Mouse (Mus musculus): Measurements from ENCODE around the gene Nfkbid. TPM values are rescaled to one million over a fixed set of nuclear protein-coding genes. Genes with fewer than 3 reads are reported as not detected.
A peak's percentile ranks its signal among the peaks of the same experiment; 100 is the strongest.

Nfkbid gene
- polyA plus RNA-seq, 1 experiment from 2014 or later, result 0.96 TPM

DNA sequence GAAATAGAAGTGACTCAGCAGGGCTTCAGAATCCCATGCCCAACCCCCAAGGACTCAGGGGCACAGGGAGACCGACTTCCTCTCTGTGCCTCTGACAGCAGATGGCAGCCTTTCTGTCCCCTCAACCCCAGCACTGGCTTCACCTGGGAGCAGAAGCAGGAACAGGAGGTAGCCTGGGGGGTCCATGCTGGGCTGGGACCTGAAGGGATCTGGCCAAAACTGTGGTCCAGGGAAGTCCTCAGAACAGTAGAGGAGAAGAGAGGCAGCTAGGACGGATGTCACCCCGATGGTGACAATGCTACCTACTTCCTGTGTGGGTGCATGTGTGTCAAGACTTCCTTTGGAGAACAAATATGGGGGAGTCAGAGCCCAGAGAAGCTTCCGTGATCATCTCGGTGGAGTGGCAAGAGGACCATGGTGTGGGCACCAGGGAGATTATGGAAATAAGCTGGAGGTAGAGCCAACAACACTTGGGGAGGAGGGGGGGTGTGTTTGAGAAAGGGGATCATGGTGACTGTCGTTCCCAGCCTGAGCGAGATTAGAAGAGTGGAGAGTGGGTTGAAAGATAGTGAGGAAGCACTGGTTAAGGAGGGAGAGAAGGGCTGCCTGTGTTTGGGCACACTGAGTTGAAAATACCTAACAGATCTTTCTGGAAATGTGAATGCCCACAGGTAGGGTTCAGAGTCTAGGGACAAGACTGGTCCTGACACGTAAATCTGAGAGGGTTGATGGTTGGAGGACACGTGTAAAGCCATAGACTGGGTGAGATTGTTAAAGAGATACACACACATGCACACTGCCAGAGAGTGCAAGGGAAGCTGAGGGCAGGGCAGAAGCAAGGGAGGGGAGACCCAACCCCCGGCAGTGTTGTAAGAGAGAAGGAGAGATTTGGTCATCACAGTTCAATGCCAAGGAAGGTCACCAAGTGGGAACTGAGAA is 1.7 kb upstream of the Nfkbid start, which contains the start of gene Hcst:
Hcst (minus strand) TSS at position 294 of the 939 bp plus-strand sequence.
- no peak for DNase-seq (ENCODE audit: low spot score)
- no peak within 1 kb of the TSS for H3K27ac ChIP-seq (replicated peaks; ENCODE audit: low read depth, low read length)
- no peak for ATAC-seq (ENCODE audit: insufficient number of reproducible peaks, low FRiP score, low TSS enrichment, low read depth)
- H3K9me3 ChIP-seq (ENCODE audit: control insufficient read depth, low read length), result no peaks in the 10 kb centered on the region
- no peak within 1 kb of the TSS for H3K4me2 ChIP-seq (ENCODE audit: low read depth, severe bottlenecking)
- no peaks in the 10 kb centered on the region; the same call in 1 of the 2 replicates for H3K4me1 ChIP-seq (ENCODE audit: control insufficient read depth, insufficient read depth, low read length)
- no peak within 1 kb of the TSS for H3K4me3 ChIP-seq (ENCODE audit: low read depth, low read length)
- no peak within 1 kb of the TSS for H3K9ac ChIP-seq (ENCODE audit: low read length)
- peaks cover 20% of the 10 kb centered on the region for H3K27me3 ChIP-seq (ENCODE audit: control insufficient read depth, insufficient read depth, low read length)
- 78% methylated on average over 10 of the region's 10 CpGs for WGBS
- H3K36me3 ChIP-seq (ENCODE audit: control insufficient read depth, insufficient read depth, low read length), result no peaks in the 10 kb centered on the region

DNA sequence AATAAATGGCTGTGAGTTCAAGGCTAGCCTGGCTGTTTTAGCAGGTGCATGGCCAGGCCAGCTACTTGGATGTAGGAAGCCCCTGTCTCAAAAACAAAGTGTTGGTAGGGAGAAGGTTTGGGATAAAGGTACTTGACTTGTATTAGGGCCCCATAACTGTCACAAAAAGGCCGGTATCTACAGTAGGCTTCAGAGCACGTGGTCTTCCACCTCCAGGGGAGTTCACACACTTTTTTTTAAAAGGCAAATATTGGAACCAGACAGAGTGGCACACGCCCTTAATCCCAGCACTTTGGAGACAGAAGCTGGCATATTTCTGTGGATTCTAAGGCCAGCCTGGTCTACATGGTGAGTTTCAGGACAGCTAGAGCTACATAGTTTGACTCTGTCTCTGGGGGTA is 859 bp upstream of the Nfkbid start:
- no peak overlapping the region for H3K4me2 ChIP-seq (ENCODE audit: low read depth, severe bottlenecking)
- no peak for DNase-seq (ENCODE audit: low spot score)
- no peak overlapping the region for H3K4me3 ChIP-seq (ENCODE audit: low read depth, low read length)
- no peak for ATAC-seq (ENCODE audit: insufficient number of reproducible peaks, low FRiP score, low TSS enrichment, low read depth)
- no peaks in the 10 kb centered on the region for H3K9me3 ChIP-seq (ENCODE audit: control insufficient read depth, low read length)
- H3K36me3 ChIP-seq (ENCODE audit: control insufficient read depth, insufficient read depth, low read length), result no peaks in the 10 kb centered on the region
- WGBS, result 83% methylated on average over 3 of the region's 3 CpGs
- H3K27ac ChIP-seq (replicated peaks; ENCODE audit: low read depth, low read length), result no peak overlapping the region
- no peak overlapping the region for H3K9ac ChIP-seq (ENCODE audit: low read length)
- no peaks in the 10 kb centered on the region; the same call in 1 of the 2 replicates for H3K4me1 ChIP-seq (ENCODE audit: control insufficient read depth, insufficient read depth, low read length)
- peaks cover 20% of the 10 kb centered on the region for H3K27me3 ChIP-seq (ENCODE audit: control insufficient read depth, insufficient read depth, low read length)

DNA sequence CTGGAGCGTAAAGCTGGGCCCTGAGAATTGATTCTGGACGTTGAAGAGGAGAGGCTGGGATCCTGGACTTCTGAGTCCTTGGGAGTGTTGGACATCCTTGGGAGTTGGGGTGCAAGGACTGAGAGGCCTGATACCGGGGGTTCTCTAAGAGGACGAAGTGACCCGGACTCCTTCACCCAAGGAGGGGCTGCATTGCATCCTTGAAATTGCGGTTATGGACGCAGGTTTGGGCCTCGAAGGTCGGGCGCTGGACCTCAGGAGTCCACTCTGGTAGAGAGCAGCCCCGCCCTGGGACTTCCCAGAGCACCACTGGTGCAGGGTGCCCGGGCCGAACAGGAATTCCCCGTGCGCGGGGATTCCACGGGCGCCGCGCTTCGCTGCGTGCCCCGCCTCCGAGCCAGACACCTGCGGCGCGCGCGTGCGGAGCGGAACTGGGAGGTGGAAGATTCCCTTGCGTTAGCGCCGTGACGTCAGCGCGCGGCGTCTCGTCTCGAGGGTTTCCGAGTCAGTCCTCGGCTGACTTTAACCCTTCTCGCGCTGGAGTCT is 431 bp downstream of the Nfkbid start:
- Histone ChIP-seq H3K4me3 (ENCODE audit: low read depth, low read length) (peak overlapping the region; percentile 46), H3K9me3 (ENCODE audit: control insufficient read depth, low read length) (no peaks in the 10 kb centered on the region), H3K27me3 (ENCODE audit: control insufficient read depth, insufficient read depth, low read length) (peaks cover 20% of the 10 kb centered on the region), H3K27ac (replicated peaks; ENCODE audit: low read depth, low read length) (no peak overlapping the region; the same call in 1 of the 2 replicates), H3K4me1 (ENCODE audit: control insufficient read depth, insufficient read depth, low read length) (no peaks in the 10 kb centered on the region; the same call in 1 of the 2 replicates), H3K9ac (ENCODE audit: low read length) (peak overlapping the region; percentile 55), H3K4me2 (ENCODE audit: low read depth, severe bottlenecking) (peak overlapping the region; percentile 96), H3K36me3 (ENCODE audit: control insufficient read depth, insufficient read depth, low read length) (no peaks in the 10 kb centered on the region)
- WGBS, result under 1% methylated on average over 45 of the region's 45 CpGs
- peak; percentile 86 for DNase-seq (ENCODE audit: low spot score)
- ATAC-seq (ENCODE audit: insufficient number of reproducible peaks, low FRiP score, low TSS enrichment, low read depth), result peak; percentile 71

DNA sequence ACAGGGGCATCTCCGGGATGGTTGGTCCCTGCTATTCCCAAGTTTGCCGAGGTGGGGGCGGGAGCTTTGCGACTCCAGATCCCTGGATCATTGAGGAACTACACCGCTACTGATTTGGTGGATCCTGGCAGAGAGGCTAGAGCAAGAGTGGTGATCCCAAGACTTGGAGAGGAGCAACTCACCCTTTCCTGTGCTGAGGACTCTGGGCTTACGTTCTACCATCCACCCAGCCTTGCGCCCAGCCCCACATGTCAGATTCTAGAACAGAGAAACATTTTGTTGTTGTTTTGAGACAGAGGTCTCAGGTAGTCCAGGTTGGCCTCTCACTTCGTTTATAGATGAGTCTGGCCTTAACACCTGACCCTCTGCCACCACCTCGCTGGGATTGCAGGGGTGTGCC is 1.0 kb downstream of the Nfkbid start:
- H3K4me1 ChIP-seq (ENCODE audit: control insufficient read depth, insufficient read depth, low read length), result no peaks in the 10 kb centered on the region; the same call in 1 of the 2 replicates
- DNase-seq (ENCODE audit: low spot score) (no peak), ATAC-seq (ENCODE audit: insufficient number of reproducible peaks, low FRiP score, low TSS enrichment, low read depth) (no peak)
- peak overlapping the region; percentile 46 for H3K4me3 ChIP-seq (ENCODE audit: low read depth, low read length)
- H3K4me2 ChIP-seq (ENCODE audit: low read depth, severe bottlenecking), result peak overlapping the region; percentile 96
- 16% methylated on average over 9 of the region's 9 CpGs for WGBS
- peak overlapping the region; percentile 55; the same call in 1 of the 2 replicates for H3K9ac ChIP-seq (ENCODE audit: low read length)
- no peaks in the 10 kb centered on the region for H3K9me3 ChIP-seq (ENCODE audit: control insufficient read depth, low read length)
- H3K27ac ChIP-seq (replicated peaks; ENCODE audit: low read depth, low read length), result no peak overlapping the region
- H3K36me3 ChIP-seq (ENCODE audit: control insufficient read depth, insufficient read depth, low read length), result no peaks in the 10 kb centered on the region
- peaks cover 20% of the 10 kb centered on the region for H3K27me3 ChIP-seq (ENCODE audit: control insufficient read depth, insufficient read depth, low read length)

DNA sequence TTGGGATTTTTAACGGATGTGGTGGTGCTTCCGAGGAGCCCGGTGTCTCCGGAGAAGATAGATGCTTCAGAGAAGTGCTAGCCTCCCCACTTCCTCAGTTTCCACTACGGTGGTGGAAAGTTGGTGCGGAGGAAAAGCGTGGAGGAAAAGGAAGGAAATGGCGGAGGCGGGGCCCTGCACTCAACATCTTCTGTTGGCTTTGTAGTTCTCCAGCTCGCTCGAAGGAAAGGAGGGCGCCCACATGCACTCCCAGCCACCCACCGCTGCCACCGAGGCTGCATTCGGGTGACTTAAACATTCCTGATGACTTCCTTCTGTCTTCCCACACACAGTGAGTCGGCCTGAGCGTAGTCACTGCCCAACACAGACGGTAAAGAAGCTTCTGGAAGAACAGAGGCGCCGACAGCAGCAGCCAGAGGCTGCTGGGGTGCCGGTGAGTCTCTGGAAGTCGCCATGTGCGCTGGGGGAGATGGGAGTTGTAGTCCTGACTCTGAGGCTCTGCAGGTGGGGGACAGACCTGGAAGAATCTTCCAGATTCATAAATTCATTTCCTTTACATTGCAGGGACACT is 1.6 kb downstream of the Nfkbid start:
- DNase-seq (ENCODE audit: low spot score), result no peak
- peaks cover 20% of the 10 kb centered on the region for H3K27me3 ChIP-seq (ENCODE audit: control insufficient read depth, insufficient read depth, low read length)

DNA sequence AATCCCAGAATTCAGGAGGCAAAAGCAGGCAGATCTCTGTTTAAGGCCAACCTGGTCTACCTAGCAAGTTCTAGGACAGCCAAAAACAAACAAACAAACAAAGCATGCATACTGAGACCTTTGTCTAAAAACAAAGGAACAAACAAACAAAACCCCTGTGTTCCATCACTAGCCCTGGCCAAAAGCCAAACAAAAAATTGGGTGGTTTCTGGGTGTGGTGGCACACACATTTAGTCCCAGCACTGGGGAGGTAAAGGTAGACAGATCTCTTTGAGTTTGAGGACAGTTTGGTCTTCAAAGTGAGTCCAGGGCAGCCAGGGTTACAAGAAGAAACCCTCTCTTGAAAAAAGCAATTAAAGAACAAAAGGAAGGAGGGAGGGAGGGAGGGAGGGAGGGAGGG is 7.8 kb downstream of the Nfkbid start:
- H3K4me2 ChIP-seq (ENCODE audit: low read depth, severe bottlenecking), result no peak overlapping the region
- no peak overlapping the region for H3K4me3 ChIP-seq (ENCODE audit: low read depth, low read length)

More for the DNA sequence above, 1.6 kb downstream of the Nfkbid start:
- Histone ChIP-seq H3K27ac (replicated peaks; ENCODE audit: low read depth, low read length) (no peak overlapping the region), H3K4me2 (ENCODE audit: low read depth, severe bottlenecking) (peak overlapping the region; percentile 96), H3K4me1 (ENCODE audit: control insufficient read depth, insufficient read depth, low read length) (no peaks in the 10 kb centered on the region; the same call in 1 of the 2 replicates), H3K9me3 (ENCODE audit: control insufficient read depth, low read length) (no peaks in the 10 kb centered on the region), H3K4me3 (ENCODE audit: low read depth, low read length) (peak overlapping the region; percentile 46), H3K36me3 (ENCODE audit: control insufficient read depth, insufficient read depth, low read length) (no peaks in the 10 kb centered on the region), H3K9ac (ENCODE audit: low read length) (no peak overlapping the region)
- no peak for ATAC-seq (ENCODE audit: insufficient number of reproducible peaks, low FRiP score, low TSS enrichment, low read depth)
- 47% methylated on average over 23 of the region's 23 CpGs for WGBS

DNA sequence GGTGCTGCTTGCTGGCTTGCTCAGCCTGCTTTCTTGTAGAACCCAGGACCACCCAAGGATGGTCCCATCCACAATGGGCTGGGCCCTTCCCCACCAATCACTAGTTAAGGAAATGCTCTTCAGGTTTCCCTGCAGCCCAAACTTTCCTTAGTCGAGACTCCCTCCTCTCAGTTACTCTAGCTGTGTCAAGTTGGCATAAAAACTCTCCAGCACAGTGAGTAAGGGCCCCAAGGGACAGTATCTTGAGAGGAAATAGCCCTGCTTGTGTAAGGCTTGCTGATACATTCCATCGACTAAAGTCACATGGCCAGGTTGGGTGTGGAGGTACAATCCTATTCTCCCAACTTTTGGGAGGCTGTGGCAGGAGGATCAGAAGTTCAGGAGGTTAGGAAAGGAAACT is 8.7 kb downstream of the Nfkbid start:
- ATAC-seq (ENCODE audit: insufficient number of reproducible peaks, low FRiP score, low TSS enrichment, low read depth) (no peak), DNase-seq (ENCODE audit: low spot score) (no peak)
- Histone ChIP-seq H3K27me3 (ENCODE audit: control insufficient read depth, insufficient read depth, low read length) (peaks cover 1% of the 10 kb centered on the region; the same call in 1 of the 2 replicates), H3K4me1 (ENCODE audit: control insufficient read depth, insufficient read depth, low read length) (no peaks in the 10 kb centered on the region), H3K27ac (replicated peaks; ENCODE audit: low read depth, low read length) (no peak overlapping the region), H3K9ac (ENCODE audit: low read length) (no peak overlapping the region), H3K4me3 (ENCODE audit: low read depth, low read length) (no peak overlapping the region), H3K4me2 (ENCODE audit: low read depth, severe bottlenecking) (no peak overlapping the region), H3K36me3 (ENCODE audit: control insufficient read depth, insufficient read depth, low read length) (no peaks in the 10 kb centered on the region; the same call in 1 of the 2 replicates), H3K9me3 (ENCODE audit: control insufficient read depth, low read length) (no peaks in the 10 kb centered on the region)
- 50% methylated on average over 2 of the region's 2 CpGs for WGBS

More for the DNA sequence above, 7.8 kb downstream of the Nfkbid start:
- Histone ChIP-seq H3K4me1 (ENCODE audit: control insufficient read depth, insufficient read depth, low read length) (no peaks in the 10 kb centered on the region), H3K9me3 (ENCODE audit: control insufficient read depth, low read length) (no peaks in the 10 kb centered on the region), H3K9ac (ENCODE audit: low read length) (no peak overlapping the region), H3K27me3 (ENCODE audit: control insufficient read depth, insufficient read depth, low read length) (no peaks in the 10 kb centered on the region), H3K27ac (replicated peaks; ENCODE audit: low read depth, low read length) (no peak overlapping the region), H3K36me3 (ENCODE audit: control insufficient read depth, insufficient read depth, low read length) (no peaks in the 10 kb centered on the region)
- no peak for DNase-seq (ENCODE audit: low spot score)
- no peak for ATAC-seq (ENCODE audit: insufficient number of reproducible peaks, low FRiP score, low TSS enrichment, low read depth)

DNA sequence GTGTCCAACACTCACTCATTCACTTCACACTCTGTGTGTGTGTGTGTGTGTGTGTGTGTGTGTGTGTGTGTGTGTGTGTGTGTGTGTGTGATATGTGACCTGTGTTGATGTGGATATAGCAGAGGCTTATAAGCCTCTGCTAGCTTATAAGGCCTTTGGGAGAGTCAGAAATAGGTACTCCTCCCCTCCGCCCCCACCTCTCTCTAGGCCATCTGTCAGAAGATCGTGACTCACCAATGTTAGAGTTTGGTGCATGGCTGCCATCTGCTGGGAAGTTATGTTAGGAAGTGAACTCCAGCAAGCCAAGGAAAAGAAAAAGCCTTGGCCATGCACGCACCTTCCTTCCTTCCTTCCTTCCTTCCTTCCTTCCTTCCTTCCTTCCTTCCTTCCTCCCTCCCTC is 10.3 kb downstream of the Nfkbid start:
- no peak overlapping the region for H3K4me3 ChIP-seq (ENCODE audit: low read depth, low read length)
- no peaks in the 10 kb centered on the region for H3K4me1 ChIP-seq (ENCODE audit: control insufficient read depth, insufficient read depth, low read length)
- 15% methylated on average over 3 of the region's 3 CpGs for WGBS
- H3K9ac ChIP-seq (ENCODE audit: low read length), result no peak overlapping the region
- DNase-seq (ENCODE audit: low spot score) (peak; percentile 50), ATAC-seq (ENCODE audit: insufficient number of reproducible peaks, low FRiP score, low TSS enrichment, low read depth) (no peak)
- H3K27ac ChIP-seq (replicated peaks; ENCODE audit: low read depth, low read length), result no peak overlapping the region
- H3K9me3 ChIP-seq (ENCODE audit: control insufficient read depth, low read length), result no peaks in the 10 kb centered on the region
- H3K4me2 ChIP-seq (ENCODE audit: low read depth, severe bottlenecking), result no peak overlapping the region
- no peaks in the 10 kb centered on the region; the same call in 1 of the 2 replicates for H3K36me3 ChIP-seq (ENCODE audit: control insufficient read depth, insufficient read depth, low read length)
- peaks cover 8% of the 10 kb centered on the region for H3K27me3 ChIP-seq (ENCODE audit: control insufficient read depth, insufficient read depth, low read length)
